Mouse (Mus musculus) thymus, postnatal 25 days (tissue): Measurements from ENCODE around the gene Wdr92.
"Not testable (repeated sequence)": the region's sequence is repeated elsewhere in the genome, so short reads cannot be mapped to it uniquely, and the experiment has no call there.

Source experiments
- DNase-seq: peaks from one replicate; pipeline ENCODE4 v3.0.0; 2022

Wdr92 gene

DNA sequence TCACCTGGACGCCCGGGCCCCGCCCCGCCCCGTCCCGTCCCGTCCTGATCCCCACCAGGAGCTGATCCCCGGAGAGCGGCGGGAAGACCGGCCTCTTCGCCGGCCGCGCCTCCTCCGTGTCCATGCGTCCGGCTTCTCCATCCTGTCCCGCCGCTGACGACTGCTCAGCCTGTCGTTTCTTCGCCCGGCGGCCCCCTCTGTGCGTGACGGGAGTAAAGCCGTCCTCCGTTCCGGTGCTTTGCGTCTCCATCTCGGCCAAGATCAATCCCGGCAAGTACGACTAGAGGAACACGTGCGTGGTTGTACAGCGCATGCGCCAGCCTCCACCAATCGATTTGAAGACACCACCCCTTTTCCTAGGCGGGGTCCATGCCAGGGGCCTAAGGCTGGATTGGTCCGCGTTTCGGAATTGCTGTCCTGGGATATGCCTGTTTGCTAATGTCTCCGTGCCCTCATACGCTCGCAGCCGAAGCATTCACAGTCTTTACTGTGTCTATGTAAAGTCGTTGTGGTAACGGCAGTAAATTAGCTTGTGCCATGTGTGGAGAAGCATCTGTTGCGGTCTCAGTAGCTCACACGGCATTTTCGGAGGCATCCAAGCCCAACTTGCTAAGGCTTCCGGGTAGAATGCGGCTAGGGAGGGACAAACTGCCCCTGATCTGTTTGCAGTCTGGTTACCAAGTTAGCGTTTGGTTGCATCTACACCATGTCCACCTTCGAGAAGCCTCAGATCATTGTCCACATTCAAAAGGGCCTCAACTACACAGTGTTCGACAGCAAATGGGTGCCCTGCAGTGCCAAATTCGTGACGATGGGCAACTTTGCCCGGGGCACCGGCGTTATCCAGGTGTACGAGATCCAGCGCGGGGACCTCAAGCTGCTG, 29.6 kb downstream of the Wdr92 start, which contains the start of gene Pno1:
TSS of gene Pno1 (minus strand) at position 311 of the 883 bp plus-strand sequence.
- DNase-seq = peak; percentile 94

DNA sequence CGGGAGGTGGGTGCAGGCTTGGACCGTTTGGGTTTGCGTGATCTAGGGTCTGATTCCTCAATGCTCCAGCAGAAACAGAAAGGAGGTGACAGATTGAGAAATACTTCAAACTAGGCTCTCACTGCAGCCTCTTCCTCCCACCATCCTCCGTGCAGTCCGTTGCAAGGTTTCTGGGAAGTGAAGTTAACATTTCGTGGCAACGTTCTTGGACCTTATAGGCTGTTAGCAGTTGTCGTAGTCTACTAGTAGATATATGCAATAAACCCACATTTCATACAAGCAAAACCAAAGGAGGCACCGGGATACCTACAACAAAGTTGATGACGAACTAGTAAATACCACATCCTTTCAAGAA, 30.2 kb downstream of the Wdr92 start:
- no peak for DNase-seq

DNA sequence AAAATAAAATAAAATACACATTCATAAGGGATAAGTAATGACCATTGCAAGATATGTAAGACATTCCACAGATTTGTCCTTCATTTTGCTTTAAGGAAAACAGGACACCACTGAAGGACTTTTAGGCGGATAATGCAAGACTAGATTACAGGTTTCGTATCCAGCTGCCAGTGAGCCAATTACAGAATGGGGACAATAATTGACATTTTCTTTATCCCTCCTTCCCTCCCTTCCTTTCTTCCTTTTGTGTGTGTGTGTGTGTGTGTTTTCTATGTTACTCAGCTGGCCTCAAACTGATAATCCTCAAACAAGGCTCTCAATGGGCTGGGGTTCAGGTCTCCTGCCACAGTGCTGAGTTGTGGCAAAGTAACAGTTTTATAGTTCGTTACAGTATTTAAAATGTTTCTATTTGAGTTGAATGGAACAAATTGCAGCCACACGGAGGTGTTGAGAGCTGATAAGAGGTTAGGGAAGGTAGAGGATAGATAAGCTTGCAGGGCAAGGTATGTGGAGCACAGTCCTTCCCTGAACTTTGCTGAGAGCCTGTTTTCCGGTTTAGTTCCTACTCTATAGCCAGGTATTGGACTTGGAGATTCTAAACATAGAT, 31.1 kb downstream of the Wdr92 start:
- no peak for DNase-seq

DNA sequence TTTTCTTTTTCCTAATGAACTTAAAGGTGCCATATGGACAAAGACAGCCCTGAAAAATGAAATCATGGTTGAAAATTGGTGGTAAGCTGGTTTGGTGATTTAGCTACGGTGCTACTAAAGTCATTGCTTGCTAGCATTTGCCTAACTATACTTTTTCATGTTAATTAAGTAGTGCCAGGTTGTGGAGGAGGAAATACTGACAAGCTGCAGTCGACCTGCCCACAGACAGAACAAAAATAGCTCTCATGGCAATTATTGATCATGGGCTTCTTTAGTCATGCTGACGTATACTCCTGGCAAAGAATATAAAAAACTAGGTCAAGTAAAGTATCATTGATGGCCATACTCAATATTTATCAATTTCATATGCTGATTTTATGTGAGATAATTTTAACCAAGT, 33.6 kb downstream of the Wdr92 start:
- no peak for DNase-seq

DNA sequence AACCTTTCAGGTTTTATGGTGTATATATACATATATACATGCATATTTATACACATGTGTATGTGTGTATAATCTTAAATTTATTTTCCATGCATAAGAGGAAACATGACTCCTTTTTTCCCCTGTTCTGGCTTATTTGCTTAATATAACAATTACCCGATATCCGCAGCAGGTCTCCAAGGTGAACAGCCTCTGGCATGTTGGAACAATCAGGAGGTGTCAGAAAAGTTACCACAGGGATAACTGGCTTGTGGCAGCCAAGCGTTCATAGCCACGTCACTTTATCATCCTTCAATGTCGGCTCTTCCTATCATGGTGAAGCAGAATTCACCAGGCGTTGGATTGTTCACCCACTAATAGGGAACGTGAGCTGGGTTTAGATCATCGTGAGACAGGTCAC, 39.2 kb downstream of the Wdr92 start:
- no peak for DNase-seq

DNA sequence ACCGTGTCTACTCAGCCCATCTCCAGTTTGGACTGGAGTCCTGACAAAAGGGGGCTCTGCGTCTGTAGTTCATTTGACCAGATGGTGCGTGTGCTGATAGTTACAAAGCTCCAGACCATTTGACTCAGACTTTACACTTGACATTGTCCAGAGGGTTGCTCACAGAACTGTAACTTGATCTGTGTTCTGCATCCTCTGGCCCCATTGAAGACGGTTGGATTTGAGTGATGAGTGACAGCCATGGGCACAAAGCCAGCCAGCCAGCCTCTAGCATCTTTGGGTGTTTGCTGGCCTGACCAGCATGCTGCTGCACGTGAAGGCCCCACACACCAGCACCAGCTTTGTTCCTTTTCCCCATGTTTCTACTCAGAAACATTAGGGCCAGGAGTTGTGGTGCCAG, 50.9 kb downstream of the Wdr92 start:
- DNase-seq = no peak

DNA sequence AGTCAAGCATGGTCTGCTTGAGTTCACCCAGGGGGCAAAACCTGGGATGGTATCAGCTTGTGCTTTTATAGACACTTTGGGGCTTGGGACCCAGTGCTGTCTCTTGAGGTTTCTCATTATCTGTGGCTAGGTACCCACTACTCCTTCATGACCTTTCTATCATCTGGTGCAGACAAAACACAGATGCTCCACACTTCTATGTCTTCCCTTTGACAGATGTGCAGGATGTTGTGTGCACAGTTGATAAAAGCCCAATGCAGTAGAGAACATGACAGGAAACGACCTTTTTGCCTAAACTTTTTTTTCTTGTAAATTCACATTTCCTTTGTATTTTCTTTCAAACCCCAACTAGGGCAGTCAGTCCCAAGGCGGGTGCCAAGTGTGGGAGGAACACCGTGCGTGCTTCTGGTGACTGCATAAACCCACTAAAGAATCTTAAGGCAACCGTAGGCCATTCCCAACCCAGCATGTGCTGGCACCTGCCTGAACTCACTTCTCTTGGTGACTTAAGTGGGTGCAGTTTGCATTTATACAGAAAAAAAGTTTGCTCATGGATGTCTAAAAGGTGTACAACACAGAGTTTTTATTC, 54.6 kb downstream of the Wdr92 start:
- peak; percentile 43 for DNase-seq

DNA sequence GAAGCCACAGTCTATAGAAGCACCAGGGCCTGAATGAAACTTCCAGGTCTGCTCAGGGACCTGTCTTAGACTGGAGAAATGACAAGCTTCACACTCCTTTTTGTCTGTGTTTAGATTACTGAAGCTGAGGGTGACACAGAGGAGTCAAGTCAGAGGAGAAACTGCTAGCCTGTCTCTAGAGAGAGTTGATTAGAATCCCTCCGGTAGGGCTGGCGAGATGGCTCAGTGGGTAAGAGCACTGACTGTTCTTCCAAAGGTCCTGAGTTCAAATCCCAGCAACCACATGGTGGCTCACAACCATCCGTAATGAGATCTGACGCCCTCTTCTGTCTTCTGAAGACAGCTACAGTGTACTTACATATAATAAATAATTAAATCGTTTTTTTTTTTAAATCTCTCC, 56.7 kb downstream of the Wdr92 start:
- not testable (repeated sequence) for DNase-seq

DNA sequence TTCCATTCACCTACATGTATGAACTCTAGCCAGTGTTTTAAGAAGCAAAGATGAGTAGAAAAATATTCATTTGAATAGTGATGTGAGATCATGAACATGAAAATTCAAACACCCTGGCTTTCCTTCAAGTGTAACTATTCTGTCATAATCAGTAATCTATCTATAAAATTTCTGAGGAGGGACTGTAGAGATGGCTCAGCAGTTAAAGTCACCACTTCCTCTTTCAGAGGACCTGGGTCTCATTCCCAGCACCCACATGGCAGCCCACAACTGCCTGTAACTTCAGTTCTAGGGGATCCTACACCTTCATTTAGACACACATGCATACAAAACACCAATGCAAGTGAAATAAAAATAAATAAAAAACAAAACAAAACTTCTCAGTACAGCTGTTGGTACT, 66.8 kb downstream of the Wdr92 start:
- no peak for DNase-seq

DNA sequence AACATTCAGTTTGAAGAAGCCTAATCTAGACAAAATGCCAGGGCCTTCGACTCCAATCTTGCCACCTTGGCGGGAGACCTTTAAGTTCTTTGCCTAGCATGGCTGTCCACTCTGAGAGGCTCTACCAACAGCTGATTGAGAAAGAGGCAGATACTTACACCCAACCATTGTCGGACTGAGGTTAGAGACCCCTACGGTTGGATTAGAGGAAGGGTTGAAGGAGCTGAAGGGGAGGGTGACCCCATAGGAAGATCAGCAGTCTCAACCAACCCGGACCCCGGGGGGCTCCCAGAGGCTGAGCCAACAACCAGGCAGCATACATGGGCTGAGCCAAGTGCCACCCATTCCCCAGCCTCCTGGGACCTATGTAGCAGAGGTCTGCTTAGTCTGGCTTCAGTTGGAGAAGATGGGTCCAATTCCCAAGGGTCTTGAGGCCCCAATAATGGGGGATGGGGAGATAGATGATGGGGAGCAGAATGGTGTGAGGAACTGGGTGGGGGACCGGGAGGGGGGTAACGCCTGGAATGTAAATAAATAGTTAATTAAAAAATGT, 75.0 kb downstream of the Wdr92 start:
- DNase-seq = peak; percentile 13

DNA sequence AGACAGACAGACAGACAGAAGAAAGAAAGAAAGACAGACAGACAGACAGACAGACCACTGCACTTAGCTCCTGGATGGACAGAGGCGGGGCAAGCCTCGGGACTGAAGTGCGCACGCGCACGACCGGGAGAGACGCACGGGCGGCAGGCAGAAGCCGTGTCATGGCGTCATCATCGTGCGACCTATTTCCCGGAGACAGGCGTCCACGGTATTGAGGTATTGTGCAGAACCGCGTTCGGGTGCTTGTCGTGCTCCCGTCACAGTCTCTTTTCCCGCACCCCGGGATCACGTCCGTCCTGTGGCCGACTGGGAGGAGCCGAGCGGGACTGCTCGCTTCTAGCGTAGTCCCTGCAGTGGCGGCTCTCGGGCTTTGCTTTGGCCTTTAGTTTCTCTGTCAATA, 75.5 kb downstream of the Wdr92 start, which contains the start of gene C1d:
TSS of gene C1d (plus strand) at position 137 of the 400 bp plus-strand sequence.
- DNase-seq = peak; percentile 93

DNA sequence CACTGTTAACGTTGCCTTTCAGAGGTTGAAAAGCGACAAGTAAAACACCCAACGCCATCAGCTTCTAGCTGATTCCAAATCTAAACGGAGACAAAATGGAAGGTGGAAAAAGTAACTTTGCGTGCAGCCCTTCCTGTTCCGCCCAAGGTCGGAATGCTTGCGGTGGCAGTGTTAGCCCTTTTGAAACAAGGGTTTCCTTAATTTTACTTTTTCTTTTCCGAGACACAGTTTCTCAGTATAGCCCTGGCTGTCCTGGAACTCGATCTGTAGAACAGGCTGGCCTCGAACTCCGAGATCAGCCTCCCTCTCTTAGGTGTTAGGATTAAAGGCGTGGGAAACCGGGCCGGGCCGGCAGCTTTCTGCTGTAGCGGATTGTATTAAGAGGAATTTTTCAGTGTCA, 76.0 kb downstream of the Wdr92 start:
- DNase-seq = no peak

DNA sequence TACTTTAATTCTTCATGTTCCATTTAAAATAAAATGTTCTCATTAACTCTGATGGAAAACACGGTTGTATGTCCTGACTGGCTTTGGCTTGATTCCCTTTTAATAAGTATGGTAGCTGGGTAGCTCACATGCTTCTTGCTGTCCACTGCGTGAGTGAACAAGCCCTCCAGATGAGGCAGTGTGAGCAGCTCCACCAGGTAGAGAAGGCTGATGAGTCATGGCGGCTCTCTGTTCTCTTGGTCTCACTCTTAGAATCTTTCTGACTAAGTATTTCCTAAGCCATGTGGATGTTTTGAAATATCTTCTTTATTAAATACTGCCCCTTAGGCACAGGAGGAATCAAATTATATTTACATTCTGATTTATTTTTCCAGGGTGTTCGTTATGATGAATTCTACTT, 85.3 kb downstream of the Wdr92 start:
- no peak for DNase-seq

DNA sequence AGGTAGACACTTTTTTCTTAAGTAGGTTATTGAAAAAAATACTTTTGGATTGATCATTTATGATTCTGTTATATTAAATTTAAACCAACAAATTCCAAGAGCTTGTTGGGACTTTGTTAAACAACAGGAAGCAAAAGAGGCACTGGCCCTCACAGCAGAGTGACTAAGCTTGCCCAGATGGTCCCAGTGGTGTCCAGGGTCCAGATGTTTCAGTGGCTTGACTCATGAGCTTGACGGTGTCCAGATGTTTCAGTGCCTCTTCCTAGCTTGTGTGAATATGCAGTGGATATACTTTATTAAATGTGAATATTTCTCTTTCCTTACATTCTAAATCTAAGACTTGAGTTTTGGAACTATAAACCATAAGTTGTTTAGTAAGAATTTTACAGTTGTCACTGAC, 86.9 kb downstream of the Wdr92 start:
- DNase-seq = no peak

DNA sequence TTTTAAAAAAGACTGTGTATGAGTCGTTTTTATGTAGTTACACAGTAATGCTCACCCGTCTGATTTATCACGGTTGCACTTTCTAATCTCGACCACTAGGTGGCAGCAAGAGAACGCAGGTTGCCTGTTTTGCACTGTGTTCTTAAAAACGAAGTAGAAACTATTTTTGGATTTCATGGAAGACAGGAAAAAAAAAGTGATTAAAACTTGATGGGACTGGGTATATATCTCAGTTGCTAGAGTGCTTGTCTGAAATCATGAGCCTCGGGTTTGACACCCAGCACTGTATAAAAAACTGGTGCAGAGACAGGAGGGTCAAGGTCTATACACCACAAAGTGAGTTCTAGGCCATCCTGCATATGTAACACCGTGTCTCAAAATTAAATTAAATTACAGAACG, 98.1 kb downstream of the Wdr92 start:
- DNase-seq = peak; percentile 25
